Mouse (Mus musculus): Measurements from ENCODE around the gene Pik3cg.

Gene Pik3cg

DNA sequence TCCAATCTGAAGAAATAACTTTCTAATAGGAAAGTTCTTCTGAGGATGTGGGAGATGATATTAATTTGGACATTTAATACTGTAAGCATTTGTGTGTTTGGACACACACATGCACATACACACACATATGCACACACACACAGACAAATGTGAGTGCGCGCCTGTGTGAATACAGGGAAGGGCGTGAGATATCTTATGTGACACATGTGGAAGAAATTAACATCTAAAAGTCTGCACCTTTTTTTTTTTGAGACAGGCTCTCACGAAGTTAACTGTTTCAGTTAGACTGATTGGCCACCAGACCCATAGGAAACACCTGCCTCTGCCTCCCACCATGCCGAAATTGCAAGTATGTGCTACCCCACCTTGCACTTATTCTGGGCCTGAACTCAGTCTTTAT is 64.7 kb downstream of the Pik3cg start:
- DNase-seq (ENCODE audit: low read depth, low spot score) = no peak

DNA sequence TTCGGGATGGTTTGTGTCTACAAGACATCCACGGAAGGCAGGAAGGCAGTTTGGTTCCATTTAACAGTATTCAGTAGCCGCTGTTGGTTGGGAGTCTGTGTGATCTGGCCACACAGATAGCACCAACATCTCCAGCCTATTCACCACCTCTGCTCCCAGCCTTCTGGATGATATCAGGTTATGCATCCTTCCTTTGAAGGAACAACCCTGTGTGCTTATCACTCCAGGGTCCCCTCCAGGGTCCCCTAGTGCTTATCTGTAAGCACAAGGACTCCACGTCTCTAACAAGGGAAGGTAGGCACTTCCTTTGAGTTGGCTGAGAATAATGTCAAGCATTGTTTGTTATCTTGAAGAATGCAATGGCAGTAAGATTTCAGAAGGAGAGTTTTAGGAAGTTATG is 65.3 kb downstream of the Pik3cg start:
- no peak for DNase-seq (ENCODE audit: low read depth, low spot score)

DNA sequence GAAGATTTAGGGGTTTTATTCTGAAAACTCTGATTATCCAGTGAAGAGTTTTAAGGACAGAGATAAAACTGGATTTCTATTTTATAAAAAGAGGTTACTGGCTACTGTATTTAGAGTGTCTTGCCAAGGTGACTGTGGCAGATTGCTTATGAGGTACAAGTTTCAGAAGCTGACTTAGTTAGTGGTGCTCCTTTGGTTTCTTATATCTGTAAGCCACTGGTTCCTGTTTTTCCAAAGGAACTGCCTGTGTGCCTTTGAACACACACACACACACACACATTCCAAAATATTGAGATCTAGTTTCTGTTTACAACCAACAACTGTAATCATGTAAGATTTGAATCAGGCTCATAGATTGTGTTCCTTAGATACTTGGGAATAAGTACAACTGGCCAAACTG is 66.7 kb downstream of the Pik3cg start:
- no peak for DNase-seq (ENCODE audit: low read depth, low spot score)

DNA sequence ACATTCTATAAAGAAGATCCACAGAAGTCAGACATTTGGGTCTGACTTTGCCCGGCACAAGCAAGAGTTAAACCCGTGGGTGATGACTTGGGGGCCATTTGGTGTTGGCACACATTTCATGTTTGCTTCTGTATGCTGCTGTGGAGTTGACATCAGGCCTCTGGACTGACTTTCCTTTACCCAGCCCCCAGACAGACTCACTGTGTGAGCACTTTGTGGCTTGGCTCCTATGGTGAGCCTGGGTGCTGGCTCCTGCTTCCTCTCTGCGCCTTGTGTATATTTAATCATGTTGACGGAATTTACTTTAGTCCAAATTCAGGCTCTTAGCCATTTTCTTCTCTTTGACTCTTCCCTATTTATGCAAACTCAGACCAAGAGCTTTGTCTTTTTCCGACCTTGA is 69.6 kb downstream of the Pik3cg start:
- DNase-seq (ENCODE audit: low read depth, low spot score) = no peak

DNA sequence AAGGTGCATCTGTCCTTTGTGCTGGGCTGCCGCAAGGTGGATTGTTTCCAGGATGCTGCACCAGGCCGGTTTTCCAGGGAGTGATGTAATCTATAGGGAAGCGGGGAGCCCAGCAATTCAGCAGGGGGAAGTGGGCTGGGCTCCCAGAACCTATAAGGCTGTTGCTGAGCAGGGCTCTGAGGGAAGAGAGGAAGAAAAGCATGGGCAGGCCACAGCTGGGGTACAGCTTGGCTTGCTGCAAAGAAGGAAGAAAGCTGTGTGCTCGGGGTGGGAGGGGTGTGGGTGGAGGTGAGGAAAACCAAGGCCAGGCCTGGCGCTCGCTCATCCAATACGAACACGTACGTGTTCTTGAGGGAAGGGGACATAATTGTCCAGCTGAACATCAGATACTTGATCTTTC is 70.1 kb downstream of the Pik3cg start:
- no peak for DNase-seq (ENCODE audit: low read depth, low spot score)

DNA sequence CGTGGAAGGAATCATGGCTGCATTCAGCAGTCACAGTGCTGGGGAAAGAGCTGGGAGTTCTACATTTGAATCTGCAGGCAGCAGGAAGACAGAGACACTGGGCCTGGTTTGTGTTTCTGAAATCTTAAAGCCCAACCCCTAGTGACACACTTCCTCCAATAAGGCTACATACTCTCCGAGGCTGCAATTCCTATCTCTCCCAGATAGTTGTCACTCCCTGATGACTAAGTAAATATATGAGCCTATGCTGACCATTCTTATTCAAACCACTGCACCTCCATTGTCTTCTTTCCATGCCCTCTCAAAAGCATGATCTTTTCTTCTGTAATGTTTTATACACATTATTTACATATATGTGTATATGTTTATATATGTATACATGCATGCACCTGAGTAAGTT is 70.9 kb downstream of the Pik3cg start:
- no peak for DNase-seq (ENCODE audit: low read depth, low spot score)

DNA sequence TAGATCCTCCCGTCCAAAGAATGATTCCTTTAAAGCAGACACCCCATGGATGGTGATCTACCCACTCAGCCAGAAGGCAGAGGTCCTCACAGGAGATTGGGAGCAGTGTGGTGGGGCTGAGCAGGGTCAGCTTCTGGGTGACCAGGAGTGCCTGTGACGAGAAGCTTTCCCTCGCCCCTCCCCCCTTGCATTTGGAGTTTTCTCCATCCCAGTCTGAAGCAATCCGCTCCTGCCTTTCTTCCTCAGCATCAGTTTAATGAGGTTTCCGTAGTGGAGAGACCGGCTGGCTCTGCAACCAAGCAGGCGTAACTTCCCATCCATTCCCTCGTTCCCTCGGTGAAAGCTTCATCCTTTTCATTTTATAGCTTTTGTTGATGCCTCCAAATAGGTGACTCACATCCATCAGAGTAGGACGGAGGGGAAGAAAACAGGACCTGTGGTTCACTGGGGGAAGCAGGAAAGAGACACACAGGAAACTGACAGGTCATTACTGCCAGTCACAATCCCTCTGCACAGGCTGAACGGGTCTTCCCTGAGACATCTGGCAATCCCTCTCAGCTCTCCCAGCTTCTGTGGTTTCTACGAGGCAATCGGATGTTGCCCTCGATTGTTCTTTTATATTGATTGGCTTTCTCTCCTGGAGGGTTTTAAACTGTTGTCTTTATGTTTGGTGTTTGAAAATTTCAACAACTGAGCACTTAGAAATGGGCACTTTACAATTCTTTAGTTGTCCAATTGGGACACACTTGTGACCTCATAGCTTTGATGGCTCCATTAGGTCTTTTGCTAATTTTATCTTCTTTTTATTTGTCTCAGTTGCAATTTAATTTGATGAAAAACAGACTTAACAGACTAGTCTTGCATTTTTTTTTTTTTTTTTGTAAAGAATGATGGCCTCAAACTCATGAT is 80.6 kb downstream of the Pik3cg start:
- no peak for DNase-seq (ENCODE audit: low read depth, low spot score)

DNA sequence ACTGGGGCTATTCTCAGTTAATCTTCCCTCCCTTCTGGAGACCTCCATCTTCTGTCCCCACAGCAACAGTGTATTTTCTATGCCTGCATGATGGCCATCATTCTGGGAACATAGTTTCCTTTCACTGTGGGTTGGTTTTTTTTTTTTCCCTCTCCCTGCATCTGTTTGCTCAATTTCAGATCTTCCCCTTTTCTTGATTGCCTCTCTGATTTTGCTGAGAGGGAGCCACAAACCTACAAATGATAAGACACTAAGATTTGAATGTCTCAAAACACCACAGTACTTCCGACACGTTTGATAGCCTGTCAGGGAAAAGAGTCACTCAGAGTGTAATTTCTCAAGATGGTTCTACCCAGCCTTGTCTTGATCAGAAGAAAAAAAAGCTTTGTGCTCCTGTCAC is 81.3 kb downstream of the Pik3cg start:
- no peak for DNase-seq (ENCODE audit: low read depth, low spot score)

DNA sequence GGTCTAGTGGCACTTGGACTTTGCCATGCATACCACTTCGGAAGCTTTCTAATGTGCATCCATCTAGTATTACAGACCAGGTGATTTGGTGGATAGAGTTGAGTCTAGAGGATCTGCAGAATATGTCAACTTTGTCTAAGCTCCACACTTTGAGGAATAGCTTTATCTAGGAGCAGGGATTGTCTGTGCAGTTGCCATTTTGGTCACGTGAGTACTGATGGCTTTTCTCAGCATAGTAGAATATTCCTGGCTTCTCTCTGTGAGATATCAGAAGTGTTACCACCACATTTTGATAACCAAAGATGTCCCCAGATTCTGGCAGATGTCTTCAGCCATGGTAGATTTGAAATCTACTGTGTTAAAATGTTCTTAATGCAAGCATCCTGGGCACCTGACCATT is 84.0 kb downstream of the Pik3cg start:
- no peak for DNase-seq (ENCODE audit: low read depth, low spot score)

DNA sequence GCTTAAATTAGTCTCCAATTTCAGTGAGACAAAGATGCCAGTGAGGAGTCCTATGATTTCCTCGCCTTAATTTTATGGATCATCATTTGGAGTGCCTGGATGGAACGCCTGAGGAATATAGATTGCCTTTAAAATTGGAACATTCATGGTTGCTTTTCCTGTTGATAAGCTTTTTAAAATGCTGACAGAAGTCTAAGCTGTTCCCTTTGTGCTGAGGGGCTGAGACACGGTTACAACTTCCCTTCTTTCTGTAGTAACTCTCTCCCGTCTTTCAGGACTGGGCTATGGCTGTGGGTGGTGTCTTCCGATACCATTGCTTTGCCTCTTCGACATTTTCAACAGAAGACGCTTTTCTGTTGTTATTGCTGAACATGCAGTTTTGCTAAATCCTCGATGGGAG is 84.4 kb downstream of the Pik3cg start:
- DNase-seq (ENCODE audit: low read depth, low spot score) = no peak

DNA sequence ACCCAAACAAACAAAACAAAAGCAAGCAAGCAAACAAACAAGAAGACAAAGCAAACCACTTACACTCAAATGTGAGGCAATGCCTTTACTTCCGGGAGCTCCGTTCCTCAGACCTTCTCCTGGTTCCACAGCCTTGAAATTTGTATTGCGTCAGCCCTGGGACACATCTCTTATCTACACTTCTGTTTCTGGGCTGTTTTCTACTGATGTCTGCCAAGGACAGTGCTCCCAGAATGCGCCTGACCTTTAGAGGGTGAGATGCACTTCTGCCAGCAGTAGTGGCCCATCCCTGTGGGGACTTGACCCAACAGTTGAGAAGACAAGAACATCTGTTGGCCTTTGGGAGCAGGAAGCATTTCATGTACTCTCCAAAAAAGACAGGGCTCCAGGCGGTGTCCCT is 84.9 kb downstream of the Pik3cg start:
- no peak for DNase-seq (ENCODE audit: low read depth, low spot score)
